Mouse (Mus musculus) intestine, postnatal 0 days (tissue): ENCODE measurements around the gene Dnah7a. TPM values are rescaled to one million over a fixed set of nuclear protein-coding genes. Genes with fewer than 3 reads are reported as not detected.
"Not testable (repeated sequence)": the region's sequence is repeated elsewhere in the genome, so short reads cannot be mapped to it uniquely, and the experiment has no call there.

Experiments
- ATAC-seq: fragments of 200-750 bp; cut with Nextera tagmentation; 2 replicates; pipeline ENCODE4 v1.8.0; 2017; ENCODE audit warnings: mild to moderate bottlenecking, moderate TSS enrichment, moderate library complexity
- H3K27ac ChIP-seq: fragments of 300-500 bp; sonication (generic); 2 replicates; pipeline ENCODE4 v1.5.1; 2014; ENCODE audit warnings: mild to moderate bottlenecking, low read depth, low read length, moderate library complexity
- H3K27me3 ChIP-seq: fragments of 300-500 bp; sonication (generic); replicated peaks from 2 replicates; pipeline ENCODE4 v1.6.1; 2014; ENCODE audit warnings: low read length, mixed read lengths; ENCODE audit not compliant: control insufficient read depth, insufficient read depth
- H3K36me3 ChIP-seq: fragments of 300-500 bp; sonication (generic); 2 replicates; pipeline ENCODE4 v1.6.1; 2014; ENCODE audit warnings: mild to moderate bottlenecking, moderate library complexity; ENCODE audit not compliant: control insufficient read depth, insufficient read depth
- H3K4me1 ChIP-seq: fragments of 300-500 bp; sonication (generic); replicated peaks from 2 replicates; pipeline ENCODE4 v1.6.1; 2014; ENCODE audit warnings: antibody characterized with exemption, low read length, mixed read lengths; ENCODE audit not compliant: control insufficient read depth, insufficient read depth
- H3K4me2 ChIP-seq: fragments of 300-500 bp; sonication (generic); replicated peaks from 2 replicates; pipeline ENCODE4 v1.6.1; 2014; ENCODE audit warnings: low read depth, mild to moderate bottlenecking, moderate library complexity
- H3K4me3 ChIP-seq: fragments of 300-500 bp; sonication (generic); 2 replicates; pipeline ENCODE4 v1.5.1; 2014; ENCODE audit warnings: low read depth, low read length
- H3K9ac ChIP-seq: fragments of 300-500 bp; sonication (generic); 2 replicates; pipeline ENCODE4 v1.6.1; 2014; ENCODE audit warnings: mild to moderate bottlenecking, low read depth, low read length
- H3K9me3 ChIP-seq: fragments of 300-500 bp; sonication (generic); 2 replicates; pipeline ENCODE4 v1.6.1; 2016; ENCODE audit warnings: mixed run types; ENCODE audit not compliant: control insufficient read depth
- CTCF ChIP-seq: sonication (generic); IDR thresholded peaks from 2 replicates; pipeline ENCODE4 v1.5.1; 2016; ENCODE audit warnings: low read depth, mild to moderate bottlenecking, control low read depth, antibody characterized with exemption, moderate library complexity
- WGBS: fragments of 180-500 bp; shearing (Covaris S2); extraction: QIAGEN DNeasy Blood & Tissue Kit; methylation state at CpG from one replicate; pipeline ENCODE4 v1.1.7; 2014; 5-methylcytosine and 5-hydroxymethylcytosine counted together
- polyA plus RNA-seq: library from polyadenylated mRNA; unstranded; fragments of >200 nt; fragmentation: Nextera tagmentation; extraction: Ambion mirVana; gene quantifications from 2 replicates; pipeline ENCODE4 v1.2.1, GENCODE M21; 2015

Dnah7a gene
- polyA plus RNA-seq, 1 experiment from 2014 or later, result 0.14 TPM

DNA sequence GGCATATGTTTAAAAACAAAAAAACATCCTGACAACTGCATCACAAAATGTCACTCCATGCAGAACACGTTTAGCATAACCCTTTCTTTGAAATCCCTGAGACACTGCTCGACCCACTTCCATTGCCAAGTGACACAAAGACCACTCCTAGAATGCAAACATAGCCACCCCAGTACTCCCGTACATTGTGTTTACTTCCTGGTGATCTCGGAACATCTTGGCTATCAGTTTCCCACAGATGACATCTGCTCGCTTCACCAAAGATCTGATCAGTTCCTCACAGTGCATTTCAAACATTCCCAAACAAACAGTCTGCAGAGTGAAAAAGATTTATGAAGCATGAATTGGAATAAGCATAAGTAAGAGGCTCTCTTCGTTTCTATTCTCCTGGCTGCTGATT is 76.6 kb downstream of the Dnah7a start:
- H3K4me2 ChIP-seq, result no peak overlapping the region
- no peaks in the 10 kb centered on the region for H3K9me3 ChIP-seq
- H3K36me3 ChIP-seq, result no peaks in the 10 kb centered on the region
- no peak overlapping the region for H3K27ac ChIP-seq
- WGBS, result 14% methylated on average over 6 of the region's 6 CpGs
- H3K9ac ChIP-seq, result no peak overlapping the region
- no peaks in the 10 kb centered on the region for H3K27me3 ChIP-seq
- ATAC-seq, result no peak
- TF ChIP-seq CTCF, result no peak
- no peak overlapping the region for H3K4me3 ChIP-seq
- H3K4me1 ChIP-seq, result no peaks in the 10 kb centered on the region

DNA sequence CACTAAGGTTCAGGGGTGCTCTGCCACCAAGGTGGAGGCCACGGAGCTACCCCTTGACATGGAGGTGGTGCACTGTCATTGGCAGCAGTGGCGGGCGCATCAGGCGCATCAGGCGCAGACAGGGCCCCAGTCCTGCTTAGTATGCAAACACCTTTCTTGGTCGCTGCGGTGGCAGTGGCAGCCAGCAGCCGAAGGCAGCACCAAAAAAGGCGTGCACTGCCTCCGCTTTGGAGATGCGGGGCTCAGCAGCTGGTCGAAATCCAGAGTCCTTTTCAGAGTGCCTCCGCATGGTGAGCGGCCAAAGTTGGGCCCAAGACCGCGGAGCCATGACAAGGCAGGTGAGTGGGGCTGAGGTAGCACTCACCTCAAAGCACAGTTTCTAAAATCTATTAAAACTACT is 93.1 kb downstream of the Dnah7a start:
- TF ChIP-seq CTCF, result no peak
- no peak overlapping the region for H3K27ac ChIP-seq
- H3K36me3 ChIP-seq, result no peaks in the 10 kb centered on the region
- WGBS, result 94% methylated on average over 16 of the region's 16 CpGs
- ATAC-seq, result no peak
- no peaks in the 10 kb centered on the region for H3K27me3 ChIP-seq
- no peak overlapping the region for H3K4me3 ChIP-seq
- no peak overlapping the region for H3K9ac ChIP-seq
- peaks cover 5% of the 10 kb centered on the region; the same call in 1 of the 2 replicates for H3K9me3 ChIP-seq
- no peak overlapping the region for H3K4me2 ChIP-seq
- no peaks in the 10 kb centered on the region for H3K4me1 ChIP-seq

DNA sequence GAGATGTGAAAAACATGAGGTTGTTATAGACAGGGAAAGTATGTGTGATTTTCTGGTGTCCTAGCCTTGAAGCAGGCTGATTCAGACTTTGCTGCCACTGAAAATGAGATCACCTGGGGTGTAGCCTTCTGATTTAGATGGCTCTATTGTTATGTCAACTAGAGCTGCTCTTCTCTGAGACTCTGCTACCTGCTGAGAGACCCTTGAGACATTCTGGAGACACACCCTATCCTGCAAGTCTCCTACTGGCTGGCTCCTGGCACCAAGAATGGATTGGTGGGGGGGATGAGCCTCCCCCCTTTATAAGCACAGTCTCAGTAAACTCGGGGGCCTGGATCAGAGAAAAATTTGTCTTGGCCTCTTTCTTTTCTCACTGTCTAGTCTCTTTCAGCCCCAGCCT is 125.3 kb downstream of the Dnah7a start:
- ATAC-seq, H3K4me2 ChIP-seq, H3K4me1 ChIP-seq, H3K27me3 ChIP-seq, H3K9me3 ChIP-seq, H3K36me3 ChIP-seq, H3K9ac ChIP-seq, H3K27ac ChIP-seq, H3K4me3 ChIP-seq: not testable (repeated sequence)
- WGBS, result 30% methylated on average over 1 of the region's 1 CpGs

DNA sequence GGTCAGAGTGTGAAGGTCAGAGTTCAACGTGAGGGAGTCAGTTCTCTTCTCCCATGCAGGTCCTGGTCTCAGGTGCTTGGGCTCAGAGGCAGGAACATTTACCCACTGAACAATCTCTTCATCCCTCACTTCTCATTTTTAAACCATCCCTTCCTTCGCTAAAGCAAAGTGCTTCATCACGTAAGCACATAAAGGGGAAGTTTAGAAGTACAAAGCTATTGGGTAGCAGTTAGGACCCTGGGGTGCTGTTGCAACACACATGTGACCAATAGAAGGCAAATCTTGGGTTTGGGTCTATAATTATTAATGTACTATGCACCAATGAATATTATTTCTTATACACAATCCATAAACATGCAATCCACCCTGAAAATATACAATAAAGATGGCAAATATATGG is 148.7 kb downstream of the Dnah7a start:
- H3K4me3 ChIP-seq, H3K36me3 ChIP-seq, H3K4me2 ChIP-seq, H3K9ac ChIP-seq, H3K27ac ChIP-seq, H3K27me3 ChIP-seq, H3K9me3 ChIP-seq, ATAC-seq, H3K4me1 ChIP-seq: not testable (repeated sequence)
- WGBS, result 86% methylated on average over 3 of the region's 3 CpGs

DNA sequence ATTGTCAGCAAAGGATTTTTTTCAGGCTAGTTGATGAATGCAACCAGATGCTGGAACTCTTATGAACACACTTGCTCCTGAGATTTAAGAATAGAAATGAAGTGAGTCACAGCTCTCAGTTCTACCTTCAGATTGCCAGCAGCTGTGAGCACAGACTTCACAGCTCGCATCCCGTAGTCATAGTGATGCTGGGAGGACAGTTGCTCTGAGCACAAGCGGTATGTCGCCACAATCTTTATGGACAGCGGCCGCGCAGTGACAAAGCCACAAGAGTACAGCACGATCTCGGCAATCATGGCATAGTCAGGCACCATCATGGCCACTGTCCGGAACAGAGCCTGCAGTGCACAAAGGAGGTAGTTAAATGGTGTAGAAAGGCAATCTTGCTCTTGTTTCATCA is 159.6 kb downstream of the Dnah7a start:
- not testable (repeated sequence) for H3K27me3 ChIP-seq, H3K27ac ChIP-seq, ATAC-seq, H3K36me3 ChIP-seq, H3K4me3 ChIP-seq, H3K4me1 ChIP-seq, H3K4me2 ChIP-seq, H3K9ac ChIP-seq, H3K9me3 ChIP-seq
- 97% methylated on average over 10 of the region's 10 CpGs for WGBS

DNA sequence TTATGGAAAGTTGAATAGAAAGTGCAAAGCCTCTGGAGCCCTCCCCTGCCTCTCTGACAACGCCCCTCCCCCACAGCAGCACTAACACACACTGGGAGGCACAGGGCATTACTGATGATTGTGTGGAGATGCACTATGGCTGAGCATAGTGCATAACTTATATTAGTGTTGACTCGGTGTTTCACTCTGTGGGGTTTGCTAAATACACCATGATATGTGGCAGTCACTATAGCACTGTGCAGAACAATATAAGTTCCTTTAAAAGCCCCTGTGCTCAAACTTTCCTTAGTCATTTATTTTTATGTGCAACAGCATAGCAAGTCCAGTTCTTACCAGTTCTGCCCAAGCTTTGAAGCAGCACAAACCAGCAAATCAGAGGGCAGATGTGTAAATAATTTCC is 168.2 kb downstream of the Dnah7a start:
- not testable (repeated sequence) for H3K4me3 ChIP-seq, H3K4me2 ChIP-seq, H3K27ac ChIP-seq, H3K4me1 ChIP-seq, H3K36me3 ChIP-seq, H3K27me3 ChIP-seq, H3K9me3 ChIP-seq, H3K9ac ChIP-seq, ATAC-seq
- WGBS, result 72% methylated on average over 2 of the region's 2 CpGs

DNA sequence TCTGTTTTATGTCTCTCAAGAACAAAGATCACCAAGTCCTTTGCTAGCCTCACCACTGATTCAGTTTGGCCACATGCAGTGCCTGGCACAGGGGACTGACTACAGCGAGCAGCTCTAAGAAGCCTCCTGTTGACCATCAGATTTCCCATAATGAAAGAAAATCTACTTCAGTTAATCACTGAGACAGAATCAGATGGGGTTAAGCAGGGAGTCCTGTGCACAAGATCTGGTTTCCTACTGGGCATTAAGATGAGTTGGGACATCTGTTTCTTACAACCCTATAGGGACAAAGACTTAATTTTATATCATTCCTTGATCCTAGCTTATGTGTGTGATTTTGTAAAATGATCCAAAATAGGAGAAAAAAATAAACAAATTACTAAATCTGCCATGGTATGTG is 171.8 kb downstream of the Dnah7a start:
- 68% methylated on average over 1 of the region's 1 CpGs for WGBS
- not testable (repeated sequence) for ATAC-seq, H3K36me3 ChIP-seq

DNA sequence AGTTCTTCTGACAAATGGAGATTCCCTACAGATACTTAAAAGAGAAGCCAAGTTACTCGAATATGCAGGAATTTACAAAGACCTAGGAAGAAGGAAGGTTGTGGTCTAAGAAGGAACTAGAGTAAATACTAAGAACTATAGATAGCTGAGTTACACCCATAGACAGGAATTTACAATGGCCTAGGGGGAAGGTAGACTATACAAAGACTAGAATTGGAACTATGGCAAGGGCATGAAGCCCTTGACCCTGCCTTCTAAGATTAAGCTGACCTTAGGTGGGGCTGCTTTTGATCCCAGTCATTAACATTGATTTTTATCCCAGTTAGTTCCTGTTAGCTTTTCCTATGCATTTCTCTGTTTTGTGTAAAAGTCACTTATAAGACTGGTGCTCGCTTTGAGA is 180.6 kb downstream of the Dnah7a start:
- WGBS, result 54% methylated on average over 2 of the region's 2 CpGs

More for the DNA sequence above, 171.8 kb downstream of the Dnah7a start:
- H3K9ac ChIP-seq, H3K9me3 ChIP-seq, H3K4me1 ChIP-seq, H3K4me2 ChIP-seq, H3K27ac ChIP-seq, H3K27me3 ChIP-seq, H3K4me3 ChIP-seq: not testable (repeated sequence)

More for the DNA sequence above, 180.6 kb downstream of the Dnah7a start:
- H3K9me3 ChIP-seq, H3K4me1 ChIP-seq, H3K4me3 ChIP-seq, H3K27me3 ChIP-seq, H3K27ac ChIP-seq, H3K9ac ChIP-seq, ATAC-seq, H3K4me2 ChIP-seq, H3K36me3 ChIP-seq: not testable (repeated sequence)
